Mouse (Mus musculus) brain, embryonic 14.5 days (tissue): Measurements from ENCODE around the gene Sowahc.

Source experiments
- CTCF ChIP-seq: fragments of 200-500 bp; IDR thresholded peaks from 2 replicates; pipeline ENCODE4 v1.5.1; 2012; ENCODE audit warnings: inconsistent platforms, mild to moderate bottlenecking, moderate library complexity, borderline replicate concordance; ENCODE audit not compliant: insufficient read depth, insufficient read length; ENCODE audit errors: extremely low read depth
- POLR2A ChIP-seq: fragments of 200-500 bp; IDR thresholded peaks from 2 replicates; pipeline ENCODE4 v1.6.1; 2012; ENCODE audit warnings: mild to moderate bottlenecking, inconsistent platforms, borderline replicate concordance; ENCODE audit not compliant: poor library complexity, insufficient read depth, insufficient read length, severe bottlenecking; ENCODE audit errors: extremely low read depth

- no peak for TF ChIP-seq CTCF
- TF ChIP-seq POLR2A = no peak
Measured at GRCm38 (mm10) chr10:59179620-59180019, 42.1 kb upstream of the Sowahc start.
